Mouse (Mus musculus) lung, adult 2 months (tissue): ENCODE data around the gene Ift122.

ENCODE experiments used
- CTCF ChIP-seq: fragments of 200-500 bp; IDR thresholded peaks from 2 replicates; pipeline ENCODE4 v1.5.1; 2011; ENCODE audit warnings: mild to moderate bottlenecking, low read length, control low read depth; ENCODE audit not compliant: insufficient read depth
- POLR2A ChIP-seq: fragments of 200-500 bp; IDR thresholded peaks from 2 replicates; pipeline ENCODE4 v1.6.1; 2011; ENCODE audit warnings: low read depth, mild to moderate bottlenecking, control low read depth, low read length, borderline replicate concordance; ENCODE audit errors: extremely low read depth

DNA sequence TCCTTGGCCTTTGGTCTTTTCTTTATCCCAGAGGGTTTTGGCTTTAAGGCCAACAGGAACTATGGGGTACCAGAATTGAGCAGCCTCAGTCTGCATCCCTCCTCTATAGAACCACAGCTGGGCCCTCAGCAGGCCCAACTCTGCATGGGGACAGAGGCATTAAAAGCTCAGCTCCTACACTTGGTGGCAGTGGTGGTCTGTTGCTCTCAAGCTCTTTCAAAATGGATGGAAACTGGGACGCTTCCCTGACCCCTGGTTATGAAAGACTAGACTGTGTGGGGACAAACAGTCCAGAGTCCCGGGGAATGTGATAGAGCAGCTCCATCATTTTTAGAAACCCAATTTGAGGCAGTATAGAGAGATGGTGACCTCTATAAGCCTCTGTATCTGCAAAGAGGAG, 84.7 kb downstream of the Ift122 start:
- TF ChIP-seq CTCF (no peak), POLR2A (no peak)
